Mouse (Mus musculus): ENCODE data around the gene Hid1.

GRCm38 (mm10) chr11:115344967-115345366 is 22.6 kb downstream of the Hid1 start:
- no peak for TF ChIP-seq GATA1 (IDR thresholded peaks at IDR 0.05; ENCODE audit: low read length)
- TF ChIP-seq TAL1 (IDR thresholded peaks at IDR 0.05; ENCODE audit: low read length) = no peak

Measured in erythroblast, embryonic 14.5 days (primary cell).